In the genomic region with DNA sequence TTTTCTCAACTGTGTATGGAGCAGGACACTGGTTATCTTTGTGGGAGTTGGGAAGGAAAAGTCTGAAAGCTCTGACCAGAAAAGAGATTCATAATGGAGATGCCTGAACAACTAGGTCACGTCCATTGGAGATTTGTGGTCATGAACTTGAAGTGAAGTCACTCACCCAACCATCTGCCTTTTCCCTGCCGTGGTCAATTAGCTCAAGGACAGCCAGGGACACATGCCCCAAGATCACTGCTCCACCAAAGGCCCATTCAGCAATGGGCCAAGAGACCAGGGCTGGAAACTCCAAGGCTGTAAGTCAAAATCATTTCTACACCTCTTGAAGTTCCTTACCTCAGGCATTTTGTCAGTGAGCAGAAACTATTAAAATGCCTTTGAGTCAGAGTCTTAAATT, we compare ENCODE assay signal across 22 mouse cellular contexts. TPM values are rescaled to one million over a fixed set of nuclear protein-coding genes. Genes with fewer than 3 reads are reported as not detected.
DNase-seq lines count a peak whose midpoint lies in the region; TF ChIP-seq lines count a peak whose summit lies in the region.
"Had no signal": no experiment of that assay in that cellular context is flagged by ENCODE, and none has a peak within 500 bp of the region (broad histone marks: within the 10 kb centered on the region; RNA-seq: fewer than 3 reads in every experiment).

No protein-coding gene starts in this region.

- no peak for TF ChIP-seq CTCF in embryonic fibroblast, embryonic 13.5 days (IDR thresholded peaks at IDR 0.05; ENCODE audit: borderline replicate concordance, insufficient read depth, low read length)

- peaks cover 5% of the 10 kb centered on the region; the same call in 1 of the 2 replicates for H3K4me1 ChIP-seq in embryonic fibroblast, embryonic 13.5 days (ENCODE audit: control insufficient read depth, insufficient read depth, low read length)

- DNase-seq in adrenal gland, adult 8-10 months, result peak; percentile 61
- DNase-seq in adrenal gland, postnatal 25 days, result no peak
- peak; percentile 52 for DNase-seq in 3T3-L1 (ENCODE audit: low read depth, low spot score)
- DNase-seq in Muller cell, postnatal 12 days (ENCODE audit: inconsistent ontology term), result peak; percentile 64
- no peak for DNase-seq in ovary, adult 18-20 months (ENCODE audit: low spot score)
- DNase-seq: cerebellum, adult 11-12 months; cerebellum, adult 8-10 months; cerebellum, postnatal 10 days; cerebellum, postnatal 36 days; embryo, embryonic 11 days; gastrocnemius, postnatal 10 days; gastrocnemius, postnatal 36 days; heart, adult 2 months; kidney, adult 2 months had no signal

- TF ChIP-seq POLR2A in embryonic fibroblast, embryonic 13.5 days (IDR thresholded peaks at IDR 0.05; ENCODE audit: low read depth, low read length), result no peak

- peak overlapping the region; percentile 70; the same call in 1 of the 2 replicates for H3K27ac ChIP-seq in embryonic fibroblast, embryonic 13.5 days (ENCODE audit: insufficient read depth, low read length)
- H3K27ac ChIP-seq: embryonic facial prominence, embryonic 10.5 days; embryonic facial prominence, embryonic 13.5 days; forebrain, embryonic 10.5 days; forebrain, embryonic 13.5 days; heart, adult 2 months; hindbrain, embryonic 12.5 days; hindbrain, embryonic 15.5 days had no signal

- no peak overlapping the region for H3K4me3 ChIP-seq in embryonic fibroblast, embryonic 13.5 days (ENCODE audit: insufficient read depth, low read length)
- H3K4me3 ChIP-seq: embryonic facial prominence, embryonic 10.5 days; embryonic facial prominence, embryonic 13.5 days; forebrain, embryonic 10.5 days; forebrain, embryonic 13.5 days; heart, adult 2 months; hindbrain, embryonic 12.5 days; hindbrain, embryonic 15.5 days had no signal

RNA-seq across cellular contexts. Expression of a gene that starts 23.5 kb away (rescaled TPM):
- total RNA-seq in adrenal gland, adult 8-10 months (2022), result 10 to 100 TPM; 42.9 to 87.2 (median 60.4) TPM
- total RNA-seq in adrenal gland, postnatal 25 days (2021), result 71.7 and 83.1 TPM in 2 replicates
- polyA plus RNA-seq in embryonic fibroblast, embryonic 13.5 days (2011; ENCODE audit: insufficient read length, low read depth, missing spikeins), result 17.5 and 20.6 TPM in 2 replicates
- total RNA-seq: granulocyte monocyte progenitor cell, adult 5-6 weeks had no signal

Comparison
In these comparisons a context has a peak if more than half of its experiments do, and no peak if none do; other contexts are left out.
1. DNase-seq: peak in adrenal gland, adult 8-10 months (single experiment), 3T3-L1 (single experiment) and Muller cell, postnatal 12 days (single experiment); none in adrenal gland, postnatal 25 days (single experiment) and ovary, adult 18-20 months (single experiment).